Mouse (Mus musculus): Measurements from ENCODE around the gene Sgpl1.

The Sgpl1 gene

DNA sequence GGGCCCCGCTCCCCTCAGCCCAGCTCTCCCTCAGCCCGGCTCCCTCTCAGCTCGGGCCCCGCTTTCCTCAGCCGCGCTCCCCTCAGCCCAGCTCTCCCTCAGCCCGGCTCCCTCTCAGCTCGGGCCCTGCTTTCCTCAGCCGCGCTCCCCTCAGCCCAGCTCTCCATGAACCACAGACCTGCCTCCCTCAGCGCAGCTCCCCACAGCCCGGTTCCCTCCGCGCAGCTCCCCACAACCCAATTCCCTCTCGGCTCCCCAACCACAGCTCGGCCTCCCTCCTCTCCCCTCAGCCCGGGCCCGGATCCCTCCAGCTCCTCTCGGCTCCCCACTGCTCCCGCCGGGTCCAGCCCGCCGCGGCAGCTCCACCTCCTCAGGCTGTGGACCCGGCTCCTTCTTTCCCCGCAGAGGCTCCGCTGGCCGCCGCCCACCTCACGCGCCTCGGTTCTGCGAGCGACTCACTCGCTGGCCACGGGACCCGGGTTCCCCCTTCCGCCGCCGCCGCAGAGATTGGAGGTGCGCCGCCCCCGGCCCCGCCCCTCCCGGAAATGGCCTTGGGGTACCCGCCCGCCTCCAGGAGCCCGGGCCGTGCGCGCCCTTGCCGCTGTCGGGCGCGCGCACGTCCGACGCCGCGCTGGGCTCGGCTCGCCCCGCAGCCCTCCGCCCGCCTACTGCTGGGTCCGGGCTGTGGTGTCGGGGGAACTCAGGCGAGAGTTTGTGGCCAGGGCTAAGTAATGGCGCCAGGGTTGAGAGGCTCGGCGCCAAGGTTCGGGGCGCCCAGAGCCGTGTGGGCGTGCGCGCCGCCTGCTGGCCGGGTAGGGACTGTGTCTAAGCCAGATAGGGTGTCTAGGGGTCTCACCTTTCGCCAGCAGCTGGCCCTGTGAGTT lies at the start of gene Sgpl1:
Gene Sgpl1 (minus strand): TSS at position 547 of the 884 bp plus-strand sequence.
- peak; percentile 79 for DNase-seq

DNA sequence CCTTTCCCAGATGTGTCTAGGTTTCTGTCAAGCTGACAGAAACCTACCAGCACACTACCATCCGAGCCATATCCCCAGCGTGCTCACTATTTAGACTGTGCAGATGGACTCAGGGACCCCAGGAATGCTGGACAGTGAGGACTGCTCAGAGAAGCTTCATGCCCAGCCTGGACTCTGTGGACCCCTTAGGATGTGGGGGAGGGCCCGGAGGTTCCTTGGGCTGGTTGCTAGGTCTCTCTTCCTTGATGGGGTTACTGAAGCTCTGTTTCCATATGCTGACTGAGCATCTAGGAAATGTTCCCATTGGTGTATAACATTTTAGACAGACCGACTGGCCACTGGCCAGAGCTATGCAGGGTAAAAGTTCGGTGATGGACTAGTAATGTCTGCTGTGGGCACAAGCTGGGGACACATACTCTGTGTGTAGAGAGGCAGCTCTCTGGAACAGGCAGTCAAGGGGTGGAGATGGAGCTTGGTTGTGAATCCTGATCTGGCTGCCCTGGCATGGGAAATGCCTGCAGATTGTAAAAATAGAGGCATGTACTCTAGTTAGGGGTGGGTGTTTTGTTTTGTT lies 48.3 kb upstream of the Sgpl1 start:
- no peak for DNase-seq

DNA sequence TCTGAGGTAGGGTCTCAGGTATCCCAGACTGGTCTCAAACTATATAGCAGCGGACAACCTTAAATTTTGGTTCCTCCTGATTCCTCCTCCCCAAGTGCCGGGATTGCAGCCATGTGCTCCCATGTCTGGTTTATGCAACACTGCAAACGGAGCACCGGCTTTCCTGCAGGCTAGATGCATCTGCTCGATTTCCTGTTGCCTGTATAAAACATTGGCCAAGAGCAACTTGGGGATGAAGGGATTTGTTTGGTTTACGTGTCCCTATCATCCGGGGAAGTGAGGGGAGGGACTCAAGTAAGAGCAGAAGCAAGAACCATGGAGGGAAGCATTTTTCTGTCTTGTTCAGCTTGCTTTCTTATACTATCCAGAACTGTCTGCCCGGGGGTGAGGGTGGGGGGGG lies 47.7 kb upstream of the Sgpl1 start:
- DNase-seq: no peak

DNA sequence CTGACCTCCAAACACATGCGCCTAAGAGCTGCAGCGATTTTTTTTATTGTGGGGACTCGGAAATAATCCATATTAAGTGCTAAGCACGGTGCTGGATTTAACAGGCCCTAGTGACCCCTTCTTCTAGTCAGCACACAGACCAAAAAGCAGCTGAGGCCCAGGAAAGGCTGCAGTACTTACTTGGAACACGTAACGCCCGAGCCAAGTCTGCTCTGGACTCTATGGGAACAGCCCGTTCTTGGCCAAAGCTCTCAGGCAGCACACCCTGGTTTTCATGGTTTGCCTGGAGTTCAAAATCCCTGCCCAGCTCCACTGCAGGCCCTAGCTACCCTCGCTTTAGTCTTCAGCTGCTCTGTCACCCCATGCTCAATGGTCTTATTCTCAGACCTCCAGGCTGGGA lies 47.1 kb upstream of the Sgpl1 start:
- no peak for DNase-seq

DNA sequence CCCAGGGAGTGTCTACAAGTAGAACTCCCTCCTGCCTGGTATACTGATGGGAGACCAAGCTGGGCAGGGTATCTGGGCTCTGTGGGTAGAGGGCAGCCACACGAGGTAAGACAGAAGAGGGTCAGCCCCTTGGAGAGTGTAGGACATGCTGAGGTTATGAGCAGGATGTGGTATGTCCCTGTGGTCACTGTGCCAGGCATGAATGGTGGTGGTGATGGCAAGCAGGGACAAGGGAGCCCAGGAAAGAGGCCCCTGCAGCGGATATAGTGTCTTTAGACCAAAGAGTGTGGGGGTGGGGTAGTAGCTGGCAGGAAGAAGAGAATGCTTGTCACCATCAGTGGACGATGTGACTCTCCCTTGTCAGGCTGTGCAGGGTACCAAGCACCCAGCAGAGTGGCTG lies 40.5 kb upstream of the Sgpl1 start:
- no peak for DNase-seq

DNA sequence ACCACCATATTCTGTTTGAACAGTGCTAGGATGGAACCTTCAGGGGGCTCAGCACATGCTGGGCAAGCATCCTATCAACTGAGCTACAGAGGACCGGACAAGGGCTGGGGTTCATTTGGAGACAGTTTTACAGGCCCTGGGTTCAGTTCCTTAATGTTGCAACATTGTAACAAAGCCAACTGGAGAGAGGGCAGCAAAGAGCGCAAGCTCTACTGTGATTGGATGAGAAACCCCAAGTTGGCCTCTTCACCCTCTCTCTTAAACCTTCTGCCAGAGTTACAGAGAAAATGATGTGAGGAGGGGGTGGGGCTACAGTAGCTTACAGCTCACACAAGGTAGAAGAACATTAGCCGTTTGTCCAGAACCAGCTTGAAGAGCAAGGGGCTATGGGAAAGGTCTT lies 39.5 kb upstream of the Sgpl1 start:
- no peak for DNase-seq

DNA sequence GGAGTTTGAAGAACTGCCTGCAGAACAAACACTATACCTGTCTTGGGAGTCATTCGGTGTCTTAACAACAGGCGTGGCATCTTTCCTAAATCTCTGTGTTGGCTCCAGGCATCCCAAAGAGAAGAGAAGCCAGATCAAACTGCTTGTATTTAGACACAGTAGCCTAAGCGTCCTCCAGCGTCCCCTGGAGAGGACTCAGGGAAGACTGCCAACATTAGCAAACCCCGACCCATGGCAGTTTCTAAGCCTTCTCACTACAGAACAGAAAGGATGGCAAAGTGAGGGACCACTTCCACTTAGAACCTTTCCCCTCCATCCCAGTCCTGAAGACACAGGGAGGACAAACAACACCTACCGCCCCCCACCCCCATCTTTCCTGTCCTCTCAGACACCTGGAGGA lies 32.4 kb upstream of the Sgpl1 start:
- DNase-seq: no peak

DNA sequence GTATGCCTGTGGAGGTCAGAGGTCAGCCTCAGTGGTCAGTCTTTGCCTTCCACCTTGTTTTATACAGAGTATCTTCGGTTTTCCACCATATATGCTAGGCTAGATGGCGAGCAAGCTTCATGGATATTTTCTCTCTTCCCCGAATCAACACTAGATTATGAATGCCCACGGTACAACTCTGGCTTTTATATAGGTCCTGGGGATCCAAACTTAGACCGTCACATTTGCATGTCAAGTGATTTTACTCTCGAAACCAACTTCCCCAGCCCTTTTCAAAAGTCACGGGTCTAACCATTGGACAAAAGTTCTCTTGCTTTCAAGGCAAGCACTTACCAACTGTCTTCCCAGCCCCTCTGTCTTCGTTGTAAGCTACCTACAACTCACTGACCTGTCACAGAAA lies 31.2 kb upstream of the Sgpl1 start:
- no peak for DNase-seq

DNA sequence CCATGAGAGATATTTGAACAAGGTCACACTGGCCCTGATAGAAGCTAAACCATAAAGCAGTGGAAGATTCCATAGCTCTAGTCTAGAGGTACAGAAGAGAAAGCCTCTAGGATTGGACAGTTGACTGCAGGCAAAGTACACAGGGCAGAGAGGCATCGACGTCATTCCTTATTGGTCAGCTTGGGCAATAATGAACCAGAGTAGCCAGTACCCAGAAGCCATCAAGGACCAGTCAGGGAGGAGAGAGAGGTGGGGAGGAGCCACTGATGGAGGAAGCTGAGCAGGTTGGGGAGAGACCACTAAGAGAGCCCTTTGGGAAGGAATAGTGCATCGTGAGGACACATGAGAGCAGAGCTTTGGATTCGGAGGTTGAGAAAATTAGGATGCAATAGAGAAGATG lies 30.2 kb upstream of the Sgpl1 start:
- no peak for DNase-seq

DNA sequence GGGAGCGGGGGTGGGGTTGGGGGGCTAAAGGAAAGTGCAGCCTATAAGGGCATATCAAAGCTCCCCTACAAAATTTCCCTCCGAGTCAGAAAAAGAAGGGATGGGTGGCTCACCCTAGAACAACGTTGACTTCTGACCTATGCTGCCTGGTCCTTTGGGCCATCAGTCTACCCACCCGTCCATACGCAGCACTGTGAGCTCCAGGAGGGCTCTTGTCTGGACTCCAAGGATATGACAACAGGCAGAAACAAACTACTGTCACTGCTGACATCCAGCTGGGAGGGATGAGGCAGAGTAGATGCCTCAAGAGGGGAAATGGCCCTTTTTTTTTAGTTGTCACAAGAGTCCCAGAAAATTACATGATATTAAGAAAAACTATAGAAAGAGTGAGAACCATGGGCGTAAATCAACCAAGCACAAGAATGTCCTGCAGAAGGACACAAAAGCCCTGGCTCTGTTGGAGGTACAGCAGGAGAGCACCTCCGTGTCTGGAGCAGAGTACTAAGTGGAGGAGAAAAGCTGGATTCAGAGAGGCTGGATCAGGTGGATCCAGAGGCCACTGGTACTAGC lies 28.8 kb upstream of the Sgpl1 start:
- DNase-seq: peak; percentile 41

DNA sequence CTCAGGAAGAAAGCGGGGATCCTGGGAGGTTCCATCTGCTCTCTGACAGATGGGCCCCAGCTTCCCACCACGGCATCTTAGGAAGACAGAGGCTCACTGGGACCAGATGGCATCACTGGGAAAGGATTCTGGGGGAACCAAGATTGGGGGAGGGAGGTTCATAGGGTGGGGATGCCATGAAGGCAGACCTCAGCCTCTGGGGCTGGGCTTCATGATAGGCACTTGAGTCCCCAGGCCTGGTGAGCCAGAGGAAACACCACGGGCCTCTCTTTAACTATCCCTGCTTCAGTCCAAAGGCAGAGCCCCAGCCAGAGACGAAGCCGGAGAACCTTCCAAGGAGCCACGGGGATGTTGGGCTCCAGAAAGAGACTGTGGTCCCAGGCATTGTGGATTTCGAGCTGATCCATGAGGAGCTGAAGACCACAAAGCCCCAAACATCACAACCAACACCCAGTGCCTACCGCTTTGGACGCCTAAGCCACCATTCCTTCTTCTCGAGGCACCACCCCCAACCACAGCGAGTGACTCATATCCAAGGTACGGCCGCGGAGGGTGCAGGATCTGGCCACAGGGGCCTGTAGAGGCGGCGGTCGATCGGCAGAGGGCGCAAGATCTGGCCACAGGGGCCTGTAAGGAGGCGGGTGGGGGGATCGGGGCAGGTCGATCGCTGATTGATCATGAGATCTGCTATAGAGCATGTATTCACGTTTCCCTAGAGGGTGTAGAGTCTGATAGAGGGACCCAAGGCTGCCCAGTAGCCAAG lies 28.1 kb upstream of the Sgpl1 start:
- peak; percentile 87 for DNase-seq

DNA sequence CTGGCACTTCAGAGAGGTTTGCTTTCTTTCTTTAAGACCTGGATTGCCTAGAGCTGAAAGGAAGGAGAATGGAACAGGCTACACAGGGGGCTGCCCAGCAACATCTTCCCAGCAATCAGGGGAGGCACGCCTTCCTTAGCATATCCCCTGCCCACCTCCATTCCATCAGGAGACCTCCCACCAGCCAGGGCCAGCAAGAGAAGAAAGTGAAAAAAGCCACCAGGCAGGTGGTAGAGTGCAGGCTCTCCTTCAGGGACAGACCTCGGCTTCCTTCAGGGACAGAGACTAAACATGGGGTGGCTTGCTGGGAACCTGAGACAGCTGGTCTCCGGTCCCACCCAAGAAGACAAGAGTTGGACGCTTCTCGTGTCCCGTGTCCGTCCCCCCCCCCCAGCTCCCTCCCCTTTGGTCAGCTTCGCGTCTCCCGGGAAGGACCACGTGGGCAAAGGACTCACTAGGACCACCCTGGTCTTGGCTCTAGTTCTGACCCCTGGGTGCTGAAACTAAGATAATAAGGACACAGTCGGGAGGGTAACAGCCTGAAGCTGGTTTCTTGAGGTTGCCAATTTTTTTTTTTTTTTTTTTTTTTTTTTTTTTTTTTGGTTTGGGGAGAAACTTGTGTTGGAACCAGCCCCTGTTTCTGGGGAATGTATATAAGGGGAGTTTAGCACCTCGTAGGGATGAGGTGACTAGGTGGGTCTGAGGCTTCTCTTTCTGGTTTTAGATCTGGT lies 27.4 kb upstream of the Sgpl1 start:
- DNase-seq: peak; percentile 42

DNA sequence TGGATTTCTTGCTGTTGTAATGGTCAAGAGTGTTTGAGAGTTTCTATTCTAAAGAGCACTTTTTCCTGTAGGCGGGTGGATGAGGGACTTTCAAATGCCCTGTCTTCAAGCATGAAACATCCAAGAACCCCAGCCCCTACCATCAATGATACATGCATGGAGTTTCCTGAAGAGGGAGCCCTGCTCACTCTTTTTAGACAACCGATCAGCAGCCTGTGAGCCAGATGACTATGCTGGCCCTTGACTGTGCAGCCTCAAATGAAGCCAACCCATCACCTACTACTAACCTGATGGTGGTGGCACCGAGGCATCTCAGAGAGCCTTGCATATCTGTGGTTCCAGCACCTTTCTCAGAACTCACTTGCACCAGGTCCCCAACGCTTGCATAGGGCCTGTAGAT lies 25.0 kb upstream of the Sgpl1 start:
- no peak for DNase-seq

DNA sequence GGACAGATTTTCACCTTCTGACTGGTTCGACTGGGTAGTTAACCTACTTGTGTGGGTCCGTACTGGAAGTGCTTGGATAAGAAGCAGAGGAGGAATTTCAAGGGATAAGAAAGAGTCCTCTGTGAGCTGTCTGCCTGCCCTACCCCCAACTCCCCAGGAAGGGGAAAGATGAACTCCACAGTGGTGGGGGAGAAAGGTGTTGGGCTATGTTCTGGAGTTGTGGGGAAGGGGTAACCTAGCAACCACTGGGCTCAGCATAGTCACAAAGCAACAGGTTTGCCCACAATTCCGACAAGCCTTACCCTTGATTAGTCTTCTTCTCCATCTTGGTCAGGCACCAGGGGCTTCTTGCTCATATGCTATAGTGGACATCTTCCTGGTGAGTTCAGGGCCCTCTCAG lies 24.2 kb upstream of the Sgpl1 start, which contains the start of gene Tbata:
Gene Tbata (plus strand): TSS at position 301 of the 400 bp plus-strand sequence.
- DNase-seq: no peak

DNA sequence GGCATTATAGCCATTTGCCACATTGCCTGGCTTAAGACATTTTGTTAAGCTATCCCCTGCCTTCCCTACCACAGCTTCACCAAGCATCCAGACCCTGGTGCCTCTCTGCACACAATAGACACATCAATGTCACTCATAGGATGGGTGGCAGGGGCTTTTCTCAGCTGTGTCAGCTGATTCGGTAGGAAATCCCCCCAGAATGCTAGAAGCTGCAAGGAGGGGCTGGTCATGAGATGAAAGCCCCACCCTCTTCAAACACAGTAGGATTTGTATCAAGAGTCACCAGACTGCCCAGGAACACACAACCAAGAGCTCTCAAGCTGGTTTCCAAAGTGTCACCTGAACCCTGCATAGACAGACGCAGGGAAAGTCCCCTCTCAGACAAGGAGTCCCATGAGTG lies 20.9 kb upstream of the Sgpl1 start:
- DNase-seq: no peak

DNA sequence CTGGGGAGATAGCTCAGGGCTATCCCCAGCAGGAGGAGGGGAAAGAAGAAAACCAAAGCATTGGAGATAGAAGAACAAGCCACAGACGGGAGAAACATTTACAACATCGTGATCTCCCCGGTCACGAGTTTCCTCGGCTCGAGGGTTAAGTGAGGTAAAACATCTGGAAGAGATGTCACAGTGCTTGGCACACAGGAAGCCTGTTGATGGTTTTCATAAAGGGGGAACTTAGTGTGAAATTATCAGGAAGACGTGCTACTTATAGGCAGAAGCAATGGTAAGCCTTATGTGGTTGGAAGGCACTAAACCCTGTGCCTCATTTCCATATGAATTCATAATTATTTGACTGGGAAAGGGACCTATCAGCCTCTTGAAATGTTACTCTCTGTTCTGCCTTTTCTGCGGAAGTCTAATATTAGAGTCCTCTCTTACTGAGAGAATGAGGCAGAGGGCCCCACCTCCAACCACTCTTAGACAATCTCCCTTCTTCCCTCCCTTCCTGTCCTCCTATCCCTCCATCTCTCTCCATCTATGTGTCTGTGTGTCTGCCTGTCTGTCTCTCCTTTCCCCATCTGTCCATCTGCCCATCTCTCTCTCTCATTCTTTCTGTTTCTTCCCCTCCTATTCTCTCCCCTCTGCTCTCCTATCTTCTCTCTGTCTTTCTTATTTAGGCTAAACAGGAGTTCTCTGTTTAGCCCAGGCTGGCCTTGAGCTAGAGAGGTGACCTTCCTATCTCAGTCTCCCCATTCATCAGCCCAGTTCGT lies 20.0 kb upstream of the Sgpl1 start:
- DNase-seq: no peak

DNA sequence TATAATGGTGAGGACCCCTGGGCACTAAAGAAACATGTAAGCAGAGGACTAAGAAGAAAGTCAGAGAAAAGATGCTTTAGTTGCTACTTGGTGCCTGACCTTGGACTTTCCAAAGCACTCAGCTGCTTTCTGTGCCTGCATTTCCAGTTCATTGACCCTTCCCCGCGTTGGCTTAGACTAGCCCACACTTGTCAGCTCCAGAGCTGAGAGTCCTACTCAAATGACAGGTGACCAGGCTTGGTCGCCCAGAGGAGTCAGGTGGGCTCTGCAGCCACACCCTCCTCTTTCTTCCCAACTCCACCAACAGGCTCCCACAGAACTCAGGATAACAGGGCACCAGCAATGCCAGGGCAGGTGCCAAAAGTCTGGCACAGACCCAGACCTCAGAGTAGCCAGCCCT lies 14.9 kb upstream of the Sgpl1 start:
- DNase-seq: no peak

DNA sequence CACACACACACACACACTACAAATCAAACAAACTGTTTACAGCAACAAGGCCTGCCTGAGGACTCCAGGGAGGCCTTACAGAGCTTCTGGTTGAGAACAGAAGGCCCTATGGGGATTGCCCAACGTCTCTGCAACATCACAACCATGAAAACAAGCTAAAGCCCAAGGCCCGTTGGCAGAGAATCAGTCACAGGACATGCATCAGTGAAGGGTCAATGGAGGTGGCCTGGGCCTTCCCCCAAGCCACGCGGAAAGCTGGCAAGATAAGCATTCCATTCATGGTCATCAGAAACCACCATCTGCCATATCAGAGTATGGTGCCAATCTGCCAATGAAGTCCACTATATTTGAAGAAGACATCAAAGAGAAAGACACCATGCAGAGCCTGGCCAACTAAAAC lies 13.2 kb upstream of the Sgpl1 start:
- peak; percentile 36 for DNase-seq

DNA sequence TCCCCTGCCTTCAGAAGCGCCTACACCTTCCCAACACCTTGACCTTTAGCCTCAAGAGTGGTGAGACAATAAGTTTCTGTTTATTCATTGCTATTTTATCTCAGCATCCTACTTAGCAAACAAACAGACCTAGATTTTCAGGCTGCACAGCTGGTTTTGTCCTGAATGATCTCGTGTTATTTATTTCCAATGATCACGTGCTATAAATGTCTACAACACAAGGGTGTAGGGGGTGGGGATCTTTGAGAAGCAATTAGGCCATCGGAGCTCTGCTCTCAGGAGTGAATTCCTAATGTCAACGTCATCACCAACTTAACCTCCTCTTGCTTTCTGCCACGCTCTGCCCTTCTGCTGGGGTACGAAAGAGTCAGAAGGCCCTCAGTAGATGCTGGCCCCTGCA lies 12.6 kb upstream of the Sgpl1 start:
- no peak for DNase-seq

DNA sequence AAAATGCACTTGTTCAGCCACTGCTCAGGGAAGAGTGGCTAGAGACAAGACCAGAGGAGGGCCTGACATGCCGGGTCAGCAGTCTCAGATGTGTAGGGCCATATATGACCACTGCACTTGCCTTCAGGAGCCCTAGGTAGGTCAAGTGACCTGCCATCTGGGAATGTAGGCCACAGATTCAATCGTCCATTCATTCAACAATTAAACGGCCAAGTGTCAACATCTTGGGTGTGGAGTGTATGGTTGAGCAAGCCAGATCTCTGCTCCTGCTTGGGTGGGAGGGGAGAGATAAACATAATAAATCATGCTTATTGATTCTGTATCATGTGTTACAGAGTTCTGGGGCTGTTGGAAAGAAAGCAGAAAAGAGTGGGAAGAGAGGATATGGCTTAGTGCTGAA lies 11.1 kb upstream of the Sgpl1 start:
- DNase-seq: no peak

DNA sequence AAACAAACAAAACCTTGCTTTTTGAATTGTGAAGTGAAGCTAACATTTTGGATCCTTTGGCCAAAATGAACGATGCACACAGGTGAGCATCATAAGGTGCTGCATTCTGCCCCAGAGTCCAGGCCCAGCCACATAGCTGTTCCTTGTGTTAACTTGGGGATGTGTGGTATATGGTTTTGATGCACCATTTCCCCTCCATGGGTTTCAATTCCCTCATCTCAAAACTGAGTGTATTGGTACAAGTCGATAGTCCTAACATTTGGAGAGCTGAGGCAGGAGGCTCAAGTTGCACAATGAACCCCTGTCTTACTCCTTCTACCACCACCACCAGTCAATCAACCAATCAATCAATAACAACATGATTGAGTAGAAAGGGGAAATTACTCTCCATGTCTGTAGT lies 8.9 kb upstream of the Sgpl1 start:
- DNase-seq: no peak

DNA sequence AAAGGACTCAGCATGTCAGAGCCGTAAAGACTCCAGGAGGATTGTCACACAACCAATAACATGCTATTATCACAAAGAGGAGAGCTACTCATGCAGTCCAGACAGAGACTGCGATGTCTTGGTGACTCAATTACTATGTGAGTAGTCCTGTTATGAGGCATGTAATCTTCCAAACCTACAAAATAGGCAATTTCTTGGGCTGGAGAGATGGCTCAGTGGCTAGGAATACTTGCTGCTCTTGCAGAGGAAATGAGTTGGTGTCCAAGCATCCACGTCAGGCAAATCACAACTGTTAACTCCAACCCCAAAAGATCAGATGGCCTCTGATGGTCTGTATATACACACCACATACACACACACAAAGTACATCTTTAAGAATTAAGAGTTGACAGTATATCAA lies 8.1 kb upstream of the Sgpl1 start:
- no peak for DNase-seq
